Mouse (Mus musculus) bone marrow macrophage, adult 2 months (primary cell): ENCODE results near the gene Rock2.

ENCODE experiments used
- CTCF ChIP-seq: IDR thresholded peaks from 2 replicates; pipeline ENCODE4 v1.5.1; 2012; ENCODE audit warnings: low read depth, mild to moderate bottlenecking, low read length, moderate library complexity
- POLR2A ChIP-seq: IDR thresholded peaks from 2 replicates; pipeline ENCODE4 v1.6.1; 2012; ENCODE audit warnings: mild to moderate bottlenecking, low read depth, low read length, borderline replicate concordance

- no peak for TF ChIP-seq CTCF
- no peak for TF ChIP-seq POLR2A
These were observed 27.4 kb upstream of the Rock2 start for GRCm38 (mm10) chr12:16867306-16867705.
